Mouse (Mus musculus) bone marrow macrophage, adult 2 months (primary cell): Measurements from ENCODE around the gene Fam171a2.

Experiments
- CTCF ChIP-seq: IDR thresholded peaks from 2 replicates; pipeline ENCODE4 v1.5.1; 2012; ENCODE audit warnings: low read depth, mild to moderate bottlenecking, low read length, moderate library complexity
- POLR2A ChIP-seq: IDR thresholded peaks from 2 replicates; pipeline ENCODE4 v1.6.1; 2012; ENCODE audit warnings: mild to moderate bottlenecking, low read depth, low read length, borderline replicate concordance

GRCm38 (mm10) chr11:102393719-102394420 lies 53.6 kb downstream of the Fam171a2 start:
- TF ChIP-seq POLR2A (no peak), CTCF (no peak)
